Mouse (Mus musculus) adrenal gland, adult (tissue): ENCODE measurements at regions not wholly inside any gene's neighbourhood (a gene's known extent, or its start where the extent isn't known, plus 50 kb on each side); places are given as distances from the start of the nearest gene placed in this dataset.

Experiments
- DNase-seq, 2 experiments: peaks; one replicate each; pipeline ENCODE4 v3.0.0; 2022 to 2023; ENCODE audit warnings: low spot score in 1 of 2; ENCODE audit not compliant: inconsistent age in 2 of 2

- DNase-seq: no peak
Measured at GRCm38 (mm10) chr16:24218162-24218849, 175.0 kb upstream of the Lpp start.

- DNase-seq: no peak
Measured at GRCm38 (mm10) chr16:24216828-24217227, 176.5 kb upstream of the Lpp start.

GRCm38 (mm10) chr16:24215353-24215752 lies 178.0 kb upstream of the Lpp start:
- DNase-seq: no peak

- DNase-seq: no peak
Measured at GRCm38 (mm10) chr16:24213577-24213976, 179.7 kb upstream of the Lpp start.

GRCm38 (mm10) chr16:24212702-24213101 lies 180.6 kb upstream of the Lpp start:
- no peak for DNase-seq

GRCm38 (mm10) chr16:24211588-24211987 lies 181.7 kb upstream of the Lpp start:
- no peak for DNase-seq

GRCm38 (mm10) chr16:24208876-24209275 lies 184.4 kb upstream of the Lpp start:
- DNase-seq: no peak

- DNase-seq: no peak
Measured at GRCm38 (mm10) chr16:24208118-24208517, 185.2 kb upstream of the Lpp start.

- DNase-seq: no peak
Measured at GRCm38 (mm10) chr16:24207056-24207455, 186.3 kb upstream of the Lpp start.

- no peak for DNase-seq
Measured at GRCm38 (mm10) chr16:24206461-24206861, 186.8 kb upstream of the Lpp start.

- no peak for DNase-seq
Measured at GRCm38 (mm10) chr16:24205594-24205993, 187.7 kb upstream of the Lpp start.

GRCm38 (mm10) chr16:24204064-24204730 lies 189.1 kb upstream of the Lpp start:
- DNase-seq: no peak

GRCm38 (mm10) chr16:24202653-24203052 lies 190.7 kb upstream of the Lpp start:
- DNase-seq: no peak

- no peak for DNase-seq
Measured at GRCm38 (mm10) chr16:24201455-24201854, 191.9 kb upstream of the Lpp start.

- no peak for DNase-seq
Measured at GRCm38 (mm10) chr16:24200200-24200599, 193.1 kb upstream of the Lpp start.

- DNase-seq: peak; percentile 78 to 94
Measured at GRCm38 (mm10) chr16:24199408-24200167, 193.7 kb upstream of the Lpp start.

GRCm38 (mm10) chr16:24198291-24198690 lies 195.0 kb upstream of the Lpp start:
- DNase-seq: peak; percentile 51 to 89

- DNase-seq: peak in 1 of 2 experiments; percentile 61
Measured at GRCm38 (mm10) chr16:24197618-24198017, 195.7 kb upstream of the Lpp start.

- no peak for DNase-seq
Measured at GRCm38 (mm10) chr16:24193945-24194344, 199.4 kb upstream of the Lpp start.

- no peak for DNase-seq
Measured at GRCm38 (mm10) chr16:24193251-24193873, 199.9 kb upstream of the Lpp start.

- no peak for DNase-seq
Measured at GRCm38 (mm10) chr16:24192013-24192412, 201.3 kb upstream of the Lpp start.
